Mouse (Mus musculus) spleen, postnatal 4 days (tissue): Measurements from ENCODE around the gene Clpx.
"Not testable (repeated sequence)": the region's sequence is repeated elsewhere in the genome, so short reads cannot be mapped to it uniquely, and the experiment has no call there.

Experiments
- DNase-seq, 2 experiments: peaks; one replicate each; pipeline ENCODE4 v3.0.0; 2022; ENCODE audit warnings: low spot score in 2 of 2

Gene Clpx

DNA sequence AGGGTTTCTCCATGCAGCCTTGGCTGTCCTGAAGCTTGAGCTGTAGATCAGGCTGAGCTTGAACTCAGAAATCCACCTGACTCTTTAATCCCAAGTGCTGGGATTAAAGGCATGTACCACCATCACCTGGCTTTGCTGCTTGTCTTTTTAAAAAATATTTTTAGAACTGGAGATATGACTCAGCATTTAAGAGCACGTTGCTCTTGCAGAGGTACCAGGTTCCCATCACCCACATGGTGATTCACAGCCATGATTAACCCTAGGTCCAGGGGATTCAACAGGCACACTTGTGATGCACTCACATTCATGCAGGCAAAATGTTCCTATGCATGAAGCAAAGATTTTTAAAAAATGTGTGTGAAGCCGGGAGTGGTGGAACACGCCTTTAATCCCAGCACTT is 1.6 kb upstream of the Clpx start:
- no peak for DNase-seq

DNA sequence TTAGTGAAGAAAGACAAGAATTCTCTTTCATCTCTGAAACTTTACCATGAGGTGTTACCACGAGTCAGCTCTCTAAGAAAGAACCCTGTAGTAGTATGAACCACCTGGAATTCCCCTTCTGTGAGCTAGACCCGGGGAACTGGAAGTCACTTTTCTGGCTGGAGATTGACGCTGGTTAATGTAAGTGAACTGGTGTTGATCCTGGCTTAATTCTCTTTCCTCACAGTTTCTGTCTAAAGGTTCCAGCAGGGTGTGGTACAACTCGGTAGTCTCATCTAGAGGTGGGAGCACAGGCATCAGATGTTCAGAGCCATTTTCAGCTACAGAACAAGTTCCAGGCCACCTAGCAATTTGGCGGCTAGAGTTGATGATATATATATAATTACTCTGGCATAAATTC is 941 bp upstream of the Clpx start:
- DNase-seq: no peak

DNA sequence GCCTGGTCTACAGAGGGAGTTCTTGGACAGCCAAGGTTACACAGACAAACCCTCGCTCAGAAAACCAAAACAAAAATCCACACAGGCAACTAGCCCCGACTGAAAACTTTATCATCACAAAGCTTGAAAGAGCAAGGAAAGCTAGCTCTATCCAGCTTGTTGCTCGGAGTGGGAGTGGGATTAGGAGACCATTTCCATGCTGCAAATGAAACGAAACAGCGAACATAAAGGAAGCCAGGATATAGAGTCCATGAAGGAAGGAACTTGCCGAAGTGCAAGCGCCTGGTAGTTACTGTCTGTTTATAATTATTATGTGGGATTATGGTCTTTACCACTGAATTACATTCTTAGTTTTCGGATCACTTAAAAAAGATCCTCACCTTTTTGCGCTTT is 484 bp upstream of the Clpx start:
- no peak for DNase-seq

DNA sequence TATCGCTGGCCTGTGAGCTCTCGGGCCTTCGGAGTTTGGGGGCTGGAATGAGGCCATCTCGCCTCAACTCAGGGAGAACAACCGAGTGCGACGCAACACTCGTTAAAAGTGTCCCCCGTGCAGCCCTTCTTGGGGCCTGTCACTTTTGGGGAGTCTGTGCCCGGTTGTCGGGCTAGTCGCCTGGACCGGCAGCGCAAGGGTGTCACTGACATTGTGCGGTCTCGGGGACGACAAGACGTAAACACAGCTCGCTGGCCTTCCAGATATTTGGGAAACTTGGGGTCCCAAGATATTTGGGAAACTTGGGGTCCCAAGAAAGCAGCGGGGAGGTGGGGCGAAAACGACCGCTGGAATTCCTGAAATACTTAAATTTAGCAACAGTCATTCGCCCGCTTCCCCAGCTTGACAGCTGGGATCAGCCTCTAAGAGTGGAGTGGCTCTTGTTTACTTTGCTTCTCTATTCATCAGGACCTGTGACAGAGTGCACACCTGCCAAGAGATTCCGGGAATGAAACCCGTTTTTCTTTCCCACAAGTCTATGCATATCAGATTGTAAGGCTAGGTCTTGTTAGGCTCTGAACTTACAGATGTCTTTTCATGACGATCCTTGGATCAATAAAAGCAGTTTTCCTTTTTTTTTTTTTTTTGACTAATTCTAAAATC is 787 bp downstream of the Clpx start:
- DNase-seq: no peak

DNA sequence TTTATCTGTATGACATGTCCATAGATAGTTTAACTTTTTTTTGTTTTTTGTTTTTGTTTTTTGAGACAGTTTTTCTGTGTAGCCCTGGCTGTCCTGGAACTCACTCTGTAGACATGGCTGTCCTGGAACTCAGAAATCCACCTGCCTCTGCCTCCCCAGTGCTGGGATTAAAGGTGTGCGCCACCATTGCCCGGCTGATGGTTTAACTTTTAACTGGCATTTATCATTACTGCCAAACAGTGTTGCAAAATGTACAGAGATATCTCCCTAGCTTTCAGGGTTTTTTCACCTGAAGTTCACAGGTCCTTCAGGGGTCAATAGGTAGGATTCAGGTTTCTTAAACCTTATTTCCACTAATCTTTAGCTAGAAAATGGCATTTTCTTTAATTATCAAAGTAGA is 3.0 kb downstream of the Clpx start:
- no peak for DNase-seq

DNA sequence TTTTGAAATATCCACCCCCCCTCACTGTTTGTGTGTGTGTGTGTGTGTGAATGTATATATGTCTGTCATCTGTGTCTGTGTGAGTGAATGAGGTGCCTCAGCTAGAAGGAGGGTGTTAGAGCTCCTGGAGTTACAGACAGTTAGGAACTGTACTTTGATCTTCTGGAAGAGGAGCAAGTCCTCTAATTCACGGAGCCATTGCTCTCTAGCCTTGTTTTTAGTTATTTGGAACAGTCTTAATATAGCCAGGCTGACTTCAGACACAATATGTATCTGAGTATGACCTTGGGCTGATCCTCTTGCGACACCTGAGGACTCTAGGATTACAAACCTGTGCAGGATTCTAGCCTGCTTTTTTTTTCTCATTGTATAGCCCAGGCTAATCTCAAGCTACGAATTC is 4.7 kb downstream of the Clpx start:
- DNase-seq: no peak

DNA sequence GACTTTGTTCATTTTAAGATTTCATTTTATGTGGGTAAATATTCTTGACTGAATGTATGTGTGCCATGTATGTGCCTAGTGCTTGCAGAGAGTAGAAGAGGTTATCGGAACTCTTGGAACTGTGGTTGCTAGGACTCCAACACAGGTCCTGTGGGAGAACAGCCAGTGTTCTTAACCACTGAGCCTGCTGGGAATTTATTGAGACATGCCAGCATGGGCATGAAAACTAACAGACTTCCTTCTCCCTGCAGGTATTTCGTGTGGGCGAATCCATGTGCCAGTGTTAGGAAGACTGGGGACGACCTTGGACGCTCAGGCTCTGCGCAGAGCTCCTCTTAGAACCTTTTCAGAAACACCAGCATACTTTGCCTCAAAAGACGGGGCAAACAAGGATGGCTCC is 5.6 kb downstream of the Clpx start:
- no peak for DNase-seq

DNA sequence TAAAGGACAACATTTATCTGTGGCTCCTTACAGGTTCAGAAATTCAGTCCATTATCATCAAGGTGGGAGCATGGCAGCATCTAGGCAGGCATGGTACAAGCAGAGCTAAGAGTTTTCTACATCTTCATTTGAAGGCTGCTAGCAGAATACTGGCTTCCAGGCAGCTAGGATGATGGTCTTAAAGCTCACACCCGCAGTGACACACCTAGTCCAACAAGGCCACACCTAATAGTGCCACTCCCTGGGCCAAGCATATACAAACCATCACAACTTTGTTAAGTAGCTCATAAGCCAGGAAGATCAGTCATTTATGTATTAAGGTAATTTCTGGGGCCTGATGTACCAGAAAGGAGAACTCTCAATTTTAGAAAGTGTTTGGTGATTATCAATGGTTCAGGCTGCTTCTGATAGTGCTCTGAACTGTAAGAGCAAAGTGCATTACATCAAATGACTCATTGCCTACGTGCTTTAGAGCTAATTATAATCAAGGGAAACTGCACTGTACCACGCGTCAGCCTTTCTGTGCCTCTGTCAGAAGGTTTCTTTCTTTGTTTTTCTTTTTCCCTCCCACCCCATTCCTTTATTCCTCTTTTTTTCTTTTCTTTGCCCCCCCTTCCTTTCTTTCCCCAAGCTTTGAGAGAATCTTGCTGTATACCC is 8.4 kb downstream of the Clpx start:
- no peak for DNase-seq

DNA sequence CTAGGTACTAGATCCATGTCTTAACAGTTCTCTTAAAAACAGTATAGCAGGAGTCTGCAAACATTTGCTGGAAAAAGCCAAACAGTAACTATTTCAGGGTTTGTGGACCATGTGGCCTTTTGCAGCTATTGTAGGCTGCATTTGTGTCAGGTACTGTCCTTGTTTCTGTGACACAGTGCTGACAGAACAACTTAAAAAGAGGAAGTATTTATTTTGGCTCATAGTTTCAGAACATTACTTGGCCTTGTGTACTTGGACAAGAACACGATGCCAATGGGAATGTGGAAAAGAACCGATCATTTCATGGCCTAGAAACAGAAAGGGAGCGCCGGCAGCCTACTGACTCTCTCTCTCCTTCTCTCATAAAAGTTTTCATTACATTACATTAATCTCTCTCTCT is 9.5 kb downstream of the Clpx start:
- DNase-seq: no peak

DNA sequence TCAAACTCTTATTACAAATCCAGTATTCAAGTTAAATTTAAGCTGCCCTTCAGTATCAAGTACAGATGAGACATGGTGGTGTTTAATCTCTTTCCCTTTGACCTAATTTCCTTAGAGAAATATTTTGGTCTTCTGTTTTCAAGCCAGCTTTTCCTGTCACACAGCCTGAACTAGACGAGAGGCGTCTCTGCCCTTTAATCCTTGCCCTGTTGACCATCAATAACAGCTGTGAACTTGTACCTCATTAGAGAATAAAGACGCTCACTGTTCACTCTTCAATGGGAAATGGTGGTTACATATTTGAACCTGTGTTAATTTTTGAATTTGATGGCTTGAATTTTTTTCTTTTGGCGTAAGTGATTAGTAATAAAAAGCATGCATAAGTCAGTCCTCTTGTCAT is 10.2 kb downstream of the Clpx start:
- DNase-seq: no peak

DNA sequence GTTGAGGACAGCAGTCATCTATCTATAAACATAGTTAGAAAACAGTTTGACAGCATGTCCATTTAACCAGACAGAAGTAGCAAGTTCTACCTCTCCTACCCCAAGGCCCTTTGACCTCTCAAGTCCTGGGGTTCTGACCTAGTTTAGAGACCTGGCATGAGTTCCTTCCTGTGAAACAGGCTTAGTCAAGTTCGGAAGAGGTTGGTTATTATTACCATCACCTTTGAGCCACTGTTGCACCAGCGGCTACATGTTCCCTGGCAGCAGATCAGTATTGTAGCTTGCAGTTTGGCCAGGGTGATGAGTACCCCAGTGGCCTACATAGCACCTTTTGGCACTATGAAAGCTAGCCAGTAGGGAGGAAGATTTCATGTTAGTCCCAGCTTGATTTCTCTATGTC is 12.6 kb downstream of the Clpx start:
- no peak for DNase-seq

DNA sequence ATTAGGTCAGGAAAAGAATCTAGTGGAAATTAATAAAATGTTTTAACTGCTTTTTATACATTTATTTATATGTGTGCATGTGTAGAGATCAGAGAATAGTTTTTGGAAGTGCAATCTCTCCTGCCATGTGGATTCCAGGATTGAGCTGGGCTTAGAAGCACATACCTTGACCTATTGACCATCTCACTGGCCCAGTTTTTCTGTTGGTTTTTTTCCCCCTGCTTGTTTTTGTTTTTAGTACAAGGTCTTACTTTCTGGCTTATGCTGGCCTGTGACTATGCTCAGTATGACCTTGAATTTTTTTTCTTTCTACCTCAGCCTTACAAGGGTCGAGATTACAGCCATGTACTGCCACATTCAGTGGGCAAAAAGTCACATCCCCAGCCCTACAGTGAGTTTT is 14.0 kb downstream of the Clpx start:
- no peak for DNase-seq

DNA sequence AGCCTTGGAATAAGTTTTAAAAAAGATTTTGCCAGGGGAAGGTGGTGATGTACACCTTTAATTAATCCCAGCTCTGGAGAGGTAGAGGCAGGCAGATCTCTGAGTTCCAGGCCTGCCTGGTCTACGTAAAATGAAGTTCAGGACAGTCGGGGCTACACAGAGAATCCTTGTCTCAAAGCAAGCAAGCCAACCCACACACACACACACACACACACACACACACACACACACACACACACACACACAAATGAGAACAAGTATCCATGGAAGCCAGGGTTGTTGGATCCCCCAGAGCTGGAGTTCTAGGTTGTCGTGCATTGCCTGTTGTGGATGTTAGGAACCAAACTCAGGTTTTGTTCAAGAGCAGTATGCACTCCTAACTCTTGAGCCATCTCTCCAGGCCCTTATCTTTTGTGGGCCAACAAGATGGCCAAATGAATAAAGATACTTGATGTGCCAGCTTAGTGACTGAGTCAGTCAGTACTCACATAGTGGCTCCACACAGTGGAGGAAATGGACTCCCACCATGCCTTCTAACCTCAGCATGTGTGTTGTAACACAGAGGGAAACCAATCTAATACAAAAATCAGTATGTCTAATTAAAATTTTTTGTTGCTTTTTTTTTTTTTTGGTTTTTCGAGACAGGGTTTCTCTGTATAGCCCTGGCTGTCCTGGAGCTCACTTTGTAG is 18.8 kb downstream of the Clpx start:
- DNase-seq: no peak

DNA sequence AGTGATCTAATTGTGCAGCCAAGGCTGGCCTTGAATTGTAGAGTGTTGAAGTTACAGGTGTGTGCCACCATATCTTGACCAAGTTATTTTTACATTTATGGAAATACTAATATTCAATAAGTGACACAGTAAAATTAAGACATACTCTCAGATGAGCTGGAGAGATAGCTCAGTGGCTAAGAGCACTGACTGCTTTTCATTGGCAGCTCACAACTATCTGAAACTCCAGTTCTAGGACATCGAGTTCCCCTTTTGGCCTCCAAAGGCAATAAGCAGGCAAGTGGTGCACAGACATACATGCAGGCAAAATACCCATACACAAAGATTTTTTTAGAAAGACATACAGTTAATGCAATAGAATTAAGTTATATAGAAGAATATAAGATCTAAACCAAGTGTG is 19.8 kb downstream of the Clpx start:
- no peak for DNase-seq

DNA sequence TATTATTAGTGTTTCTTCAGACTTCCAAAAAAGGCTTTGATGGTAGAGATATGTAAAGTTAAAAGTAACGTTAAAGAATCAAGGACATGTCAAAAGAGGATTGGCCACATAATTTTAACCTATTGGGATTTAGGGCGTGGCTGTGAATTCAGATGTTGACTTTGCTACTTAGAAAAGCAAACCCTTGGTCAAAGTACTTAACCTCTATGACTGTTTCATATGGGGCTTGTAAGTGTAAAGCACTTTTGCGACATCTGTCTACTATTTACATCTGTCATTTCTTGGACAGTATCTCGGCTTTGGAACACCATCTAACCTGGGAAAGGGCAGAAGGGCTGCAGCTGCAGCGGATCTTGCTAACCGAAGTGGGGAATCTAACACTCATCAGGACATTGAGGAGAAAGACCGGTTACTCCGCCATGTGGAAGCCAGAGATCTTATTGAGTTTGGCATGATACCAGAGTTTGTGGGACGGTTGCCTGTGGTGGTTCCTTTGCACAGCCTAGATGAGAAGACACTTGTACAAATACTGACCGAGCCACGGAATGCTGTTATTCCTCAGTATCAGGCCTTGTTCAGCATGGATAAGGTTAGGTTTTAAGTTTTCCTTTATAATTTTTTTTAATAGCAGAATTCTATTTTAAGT is 28.3 kb downstream of the Clpx start:
- DNase-seq: no peak

DNA sequence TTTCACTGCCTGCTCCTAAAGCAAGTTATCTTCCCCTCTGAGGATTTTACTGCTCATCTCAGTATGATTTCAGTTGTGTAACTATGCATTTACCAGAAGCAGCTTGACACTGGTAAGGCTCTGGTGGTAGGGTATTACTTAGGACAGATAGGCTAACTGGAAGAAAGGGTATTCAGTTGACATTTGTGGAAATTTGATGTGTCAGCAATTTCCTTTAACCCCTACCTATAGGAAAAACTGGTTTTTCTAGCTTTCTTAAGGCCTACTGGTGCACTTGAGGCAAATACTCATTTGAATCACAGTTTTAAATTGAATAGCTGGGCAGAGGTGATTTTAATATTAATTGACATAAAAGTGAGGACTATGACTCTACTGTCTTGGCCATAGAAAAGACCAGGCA is 31.9 kb downstream of the Clpx start:
- no peak for DNase-seq

DNA sequence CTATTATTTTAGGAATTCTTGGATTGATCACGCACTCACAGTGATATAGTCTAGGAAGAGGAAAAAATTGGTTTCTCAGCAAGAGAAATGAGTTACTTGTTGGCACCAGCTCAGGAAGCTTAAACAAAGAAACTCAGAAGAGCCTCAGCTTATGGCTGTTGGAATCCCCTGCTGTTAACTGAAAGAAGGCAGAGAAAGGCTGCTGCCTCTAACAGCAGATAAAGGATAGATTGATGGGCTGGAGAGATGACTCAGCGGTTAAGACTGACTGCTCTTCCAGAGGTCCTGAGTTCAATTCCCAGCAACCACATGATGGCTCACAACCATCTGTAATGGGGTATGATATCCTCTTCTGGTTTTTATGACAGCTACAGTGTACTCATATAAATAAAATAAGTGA is 33.3 kb downstream of the Clpx start:
- no peak for DNase-seq

DNA sequence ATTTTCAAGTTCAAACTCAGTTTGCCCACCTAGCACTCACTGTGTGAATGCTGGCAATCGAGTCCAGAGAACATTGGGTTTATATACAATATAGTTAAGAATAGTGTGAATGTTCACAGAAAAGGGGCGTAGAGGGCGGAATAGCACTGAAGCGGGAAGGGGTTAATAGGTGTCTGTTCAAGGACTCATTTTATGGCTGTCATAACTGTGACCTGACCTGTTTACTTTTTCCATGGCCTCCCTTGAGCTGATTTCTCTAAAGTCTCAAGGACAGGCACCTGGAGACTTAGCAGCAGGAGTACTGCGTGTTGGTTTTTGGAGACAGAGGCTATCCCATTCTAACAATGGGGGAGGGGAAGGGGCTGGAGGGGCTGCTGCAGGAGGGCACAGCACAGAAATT is 39.9 kb downstream of the Clpx start:
- DNase-seq: no peak

DNA sequence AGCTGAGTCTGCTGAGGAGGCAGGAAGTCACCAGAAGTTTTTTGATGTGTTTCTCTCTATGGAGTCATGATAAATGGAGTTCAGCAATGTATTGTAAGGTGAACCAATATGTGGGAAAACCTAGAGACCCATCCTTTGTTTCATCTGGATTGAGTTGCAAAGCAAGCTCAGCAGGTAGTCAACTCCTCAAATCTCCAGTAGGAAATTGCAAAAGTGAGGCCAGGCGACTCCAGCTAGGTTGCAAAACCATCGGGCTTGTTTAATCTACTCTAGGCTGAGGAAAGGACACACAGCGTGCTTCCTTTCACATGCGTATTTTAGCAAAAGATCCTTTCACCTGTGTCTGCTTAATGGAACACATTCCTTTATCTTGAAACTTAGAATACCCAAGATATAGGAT is 45.1 kb downstream of the Clpx start:
- no peak for DNase-seq

DNA sequence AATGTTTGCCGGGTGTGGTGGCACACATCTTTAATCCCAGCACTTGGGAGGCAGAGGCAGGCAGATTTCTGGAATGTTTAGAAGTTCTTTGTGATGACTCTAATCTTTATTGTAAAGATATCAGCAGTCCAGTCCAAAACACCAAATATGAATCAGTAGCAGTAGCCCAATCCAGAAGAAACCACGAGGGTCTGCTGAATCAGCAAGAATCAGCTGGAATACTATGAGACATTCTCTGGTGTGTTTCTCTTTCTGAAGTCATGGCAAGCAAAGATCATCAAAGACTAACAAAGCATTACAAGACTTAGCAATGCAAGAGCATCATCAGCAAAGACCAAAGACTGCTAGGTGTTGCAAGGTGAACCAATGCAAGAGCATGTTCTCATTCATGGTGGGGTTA is 46.4 kb downstream of the Clpx start:
- no peak for DNase-seq

DNA sequence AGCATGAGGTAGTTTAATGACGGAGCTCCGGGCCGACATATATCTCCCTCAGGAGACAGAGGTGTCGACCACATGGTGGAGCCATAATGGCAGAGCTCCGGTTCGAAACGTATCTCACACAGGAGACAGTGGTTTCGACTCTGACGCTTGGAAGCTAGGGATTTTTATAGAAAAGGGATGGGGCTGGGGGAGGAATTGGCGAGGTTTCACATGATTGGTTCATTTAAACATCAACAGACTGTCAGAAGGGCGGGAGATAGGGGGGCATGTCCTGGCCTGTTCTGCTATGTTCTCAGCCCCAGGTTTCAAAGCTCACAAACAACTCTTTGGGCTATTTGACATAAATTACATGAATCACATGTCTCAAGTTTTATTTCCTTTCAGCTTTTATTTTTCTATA is 51.4 kb downstream of the Clpx start:
- not testable (repeated sequence) for DNase-seq

DNA sequence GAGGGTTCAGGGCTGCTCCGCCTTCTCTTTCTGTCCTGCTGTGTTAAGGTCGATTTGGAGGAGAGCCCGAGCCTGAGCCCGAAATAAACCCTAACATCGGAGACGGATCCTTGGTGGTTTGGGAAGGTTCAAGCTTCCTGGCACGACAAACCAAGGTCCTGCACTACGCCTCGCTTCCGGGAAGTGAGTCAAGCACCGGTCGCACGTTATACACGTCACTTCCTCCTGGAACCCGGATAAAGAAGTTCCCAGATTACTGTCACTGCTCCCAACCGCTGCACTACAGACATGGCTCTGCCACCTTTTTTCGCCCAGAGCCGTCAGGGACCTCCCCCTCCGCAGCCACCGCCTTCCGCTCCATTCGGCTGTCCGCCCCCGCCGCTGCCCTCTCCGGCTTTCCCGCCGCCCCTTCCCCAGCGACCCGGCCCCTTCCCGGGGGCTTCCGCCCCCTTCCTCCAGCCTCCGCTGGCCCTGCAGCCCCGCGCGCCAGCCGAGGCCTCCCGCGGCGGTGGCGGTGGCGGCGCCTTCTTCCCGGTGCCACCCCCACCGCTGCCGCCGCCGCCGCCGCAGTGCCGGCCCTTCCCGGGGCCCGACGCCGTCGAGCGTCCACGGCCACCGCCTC is 51.9 kb downstream of the Clpx start, which contains the start of gene Pdcd7:
TSS of gene Pdcd7 (plus strand) at position 251 of the 622 bp plus-strand sequence.
- DNase-seq: peak; percentile 89 to 93
